Mouse (Mus musculus): Measurements from ENCODE around the gene Slc25a25.

The Slc25a25 gene

DNA sequence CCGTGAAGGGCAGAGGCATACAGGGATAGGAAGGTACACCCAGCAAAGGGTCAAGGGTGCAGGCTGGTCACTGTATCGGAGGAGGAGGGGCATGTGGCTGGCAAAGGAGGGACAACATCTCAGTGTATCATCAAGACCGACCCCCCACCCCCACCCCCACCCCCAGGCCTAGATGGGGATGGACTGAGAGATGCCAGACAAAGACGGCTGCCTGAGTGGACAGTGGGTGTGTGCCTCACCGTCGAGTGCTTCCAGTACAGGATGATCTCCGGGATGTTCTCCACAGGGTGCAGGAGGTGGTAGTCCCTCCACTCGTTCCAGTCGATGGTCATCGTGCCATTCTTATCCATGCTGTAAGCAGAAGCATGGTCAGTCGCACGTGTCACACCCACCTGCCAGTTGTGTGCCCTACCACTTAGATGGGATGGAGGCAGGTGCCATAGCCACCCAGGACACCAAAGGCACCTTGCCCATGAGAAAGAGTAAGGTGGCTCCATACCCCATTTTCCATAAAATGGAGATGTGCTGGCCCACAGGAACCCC, 31.1 kb downstream of the Slc25a25 start:
- H3K9me3 ChIP-seq (ENCODE audit: low read length): no peaks in the 10 kb centered on the region
- no peak for TF ChIP-seq POU5F1 (IDR thresholded peaks at IDR 0.05; ENCODE audit: borderline replicate concordance, low read length)
- TF ChIP-seq NANOG (IDR thresholded peaks at IDR 0.05; ENCODE audit: borderline replicate concordance, low read length): no peak
- TF ChIP-seq CTCF (conservative IDR thresholded peaks at IDR 0.05; ENCODE audit: low read length): no peak
- H3K4me3 ChIP-seq (replicated peaks; ENCODE audit: low read length): no peak overlapping the region
- peaks cover 23% of the 10 kb centered on the region for H3K4me1 ChIP-seq (replicated peaks; ENCODE audit: low read depth, low read length)
- peaks cover 68% of the 10 kb centered on the region for H3K36me3 ChIP-seq (ENCODE audit: insufficient read depth, low read length)
- no peaks in the 10 kb centered on the region for H3K27me3 ChIP-seq (ENCODE audit: insufficient read depth, low read length)

DNA sequence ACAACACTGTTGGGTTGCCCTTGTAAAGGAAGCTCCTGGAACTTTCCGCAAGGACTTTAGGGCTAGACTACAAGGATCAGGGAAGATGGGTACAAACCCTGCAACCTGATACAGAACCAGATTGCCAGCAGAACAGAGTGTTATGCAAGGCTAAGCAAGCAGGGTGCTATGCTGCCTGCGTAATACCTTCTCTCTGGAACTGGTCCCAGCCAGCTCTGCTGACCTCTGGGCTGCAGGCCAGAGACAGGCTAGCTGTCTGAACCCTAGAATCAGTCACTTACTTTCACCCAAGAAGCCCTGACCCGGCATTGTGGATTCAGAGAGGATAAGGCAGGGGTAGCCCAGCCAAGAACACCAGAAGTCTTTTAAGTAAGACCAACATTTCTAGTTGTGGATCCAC, 31.9 kb downstream of the Slc25a25 start:
- TF ChIP-seq NANOG (IDR thresholded peaks at IDR 0.05; ENCODE audit: borderline replicate concordance, low read length) (no peak), POU5F1 (IDR thresholded peaks at IDR 0.05; ENCODE audit: borderline replicate concordance, low read length) (no peak), CTCF (conservative IDR thresholded peaks at IDR 0.05; ENCODE audit: low read length) (no peak)
- no peaks in the 10 kb centered on the region for H3K9me3 ChIP-seq (ENCODE audit: low read length)
- H3K36me3 ChIP-seq (ENCODE audit: insufficient read depth, low read length): peaks cover 76% of the 10 kb centered on the region
- peaks cover 15% of the 10 kb centered on the region for H3K4me1 ChIP-seq (replicated peaks; ENCODE audit: low read depth, low read length)
- H3K4me3 ChIP-seq (replicated peaks; ENCODE audit: low read length): no peak overlapping the region
- H3K27me3 ChIP-seq (ENCODE audit: insufficient read depth, low read length): no peaks in the 10 kb centered on the region

DNA sequence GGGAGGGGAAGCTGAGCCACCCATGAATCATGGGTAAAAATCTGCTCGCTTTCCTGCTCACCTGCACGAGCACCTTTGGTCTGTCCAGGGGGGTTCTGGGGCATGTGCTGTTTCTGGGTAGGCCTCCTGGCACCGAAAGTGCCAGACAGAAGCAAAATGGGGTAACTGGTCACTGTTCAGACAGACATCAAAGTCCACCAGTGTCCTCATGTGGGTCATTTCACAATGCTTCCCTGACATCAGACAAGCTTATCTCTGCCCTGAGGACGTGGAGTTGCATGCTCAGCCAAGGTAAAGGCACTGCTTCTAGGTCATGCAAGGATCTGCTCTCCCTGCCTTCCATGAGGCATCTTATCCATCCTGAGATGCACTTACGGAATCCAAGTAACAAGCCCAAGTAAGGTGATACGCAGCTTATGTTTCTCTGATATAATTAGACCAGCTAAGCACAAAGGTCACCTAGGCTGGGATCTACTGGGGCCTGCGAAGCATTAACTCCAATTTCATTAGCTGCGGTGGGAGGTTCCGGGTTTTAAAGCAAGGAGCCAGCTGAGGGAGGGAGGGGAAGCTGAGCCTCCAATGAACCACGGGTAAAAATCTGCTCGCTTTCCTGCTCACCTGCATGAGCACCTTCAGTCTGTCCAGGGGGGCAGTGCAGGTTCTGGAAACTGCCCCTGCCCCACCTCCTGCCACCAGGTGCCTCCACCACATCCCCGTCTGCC, 32.7 kb downstream of the Slc25a25 start:
- Histone ChIP-seq H3K36me3 (ENCODE audit: insufficient read depth, low read length) (peaks cover 81% of the 10 kb centered on the region), H3K4me1 (replicated peaks; ENCODE audit: low read depth, low read length) (peaks cover 8% of the 10 kb centered on the region), H3K9me3 (ENCODE audit: low read length) (no peaks in the 10 kb centered on the region), H3K27me3 (ENCODE audit: insufficient read depth, low read length) (no peaks in the 10 kb centered on the region), H3K4me3 (replicated peaks; ENCODE audit: low read length) (no peak overlapping the region)
- TF ChIP-seq POU5F1 (IDR thresholded peaks at IDR 0.05; ENCODE audit: borderline replicate concordance, low read length): no peak
- TF ChIP-seq NANOG (IDR thresholded peaks at IDR 0.05; ENCODE audit: borderline replicate concordance, low read length): no peak

DNA sequence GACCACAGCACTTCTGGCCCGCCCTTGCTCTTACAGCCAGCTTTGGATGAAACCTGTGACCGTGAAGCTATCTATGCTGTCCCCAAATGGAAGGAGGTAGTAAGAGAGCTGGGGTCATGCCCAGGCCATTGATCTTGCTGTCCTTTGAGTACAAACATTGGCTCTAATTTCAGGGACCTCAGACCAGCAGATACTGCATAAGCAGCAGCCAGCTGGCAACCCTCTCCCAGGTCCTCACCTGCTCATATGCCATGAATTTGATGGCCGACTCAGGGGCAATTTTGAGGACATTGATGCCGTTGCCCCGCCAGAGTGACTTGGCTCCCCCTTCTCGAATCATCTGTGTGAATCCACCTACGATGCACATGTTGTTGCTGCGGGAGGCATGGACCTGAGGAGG, 33.8 kb downstream of the Slc25a25 start:
- Histone ChIP-seq H3K4me3 (replicated peaks; ENCODE audit: low read length) (no peak overlapping the region), H3K27me3 (ENCODE audit: insufficient read depth, low read length) (no peaks in the 10 kb centered on the region), H3K9me3 (ENCODE audit: low read length) (no peaks in the 10 kb centered on the region), H3K36me3 (ENCODE audit: insufficient read depth, low read length) (peaks cover 81% of the 10 kb centered on the region), H3K4me1 (replicated peaks; ENCODE audit: low read depth, low read length) (no peaks in the 10 kb centered on the region)
- TF ChIP-seq POU5F1 (IDR thresholded peaks at IDR 0.05; ENCODE audit: borderline replicate concordance, low read length) (no peak), NANOG (IDR thresholded peaks at IDR 0.05; ENCODE audit: borderline replicate concordance, low read length) (no peak), CTCF (conservative IDR thresholded peaks at IDR 0.05; ENCODE audit: low read length) (no peak)

DNA sequence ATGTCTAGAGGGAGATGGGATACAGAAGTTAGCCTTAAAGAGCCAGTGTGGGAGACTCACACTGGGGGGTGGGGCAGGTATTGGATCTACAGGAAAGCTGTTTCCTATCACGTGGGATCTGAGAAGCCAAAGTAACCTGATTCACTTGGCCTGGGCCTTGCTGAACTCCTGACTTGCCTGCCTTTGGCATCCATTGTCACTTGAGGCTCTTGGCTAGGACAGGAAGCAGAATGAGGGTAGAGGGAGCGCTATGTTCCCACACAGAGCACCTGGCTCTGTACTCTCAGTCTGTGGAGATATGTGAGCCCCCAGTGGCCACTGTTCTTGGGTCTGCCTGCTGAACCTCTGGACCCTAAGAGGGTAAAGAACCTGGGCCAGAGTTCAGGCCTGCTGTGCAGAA, 34.7 kb downstream of the Slc25a25 start:
- TF ChIP-seq NANOG (IDR thresholded peaks at IDR 0.05; ENCODE audit: borderline replicate concordance, low read length): no peak
- TF ChIP-seq CTCF (conservative IDR thresholded peaks at IDR 0.05; ENCODE audit: low read length): no peak
- no peak for TF ChIP-seq POU5F1 (IDR thresholded peaks at IDR 0.05; ENCODE audit: borderline replicate concordance, low read length)
- Histone ChIP-seq H3K27me3 (ENCODE audit: insufficient read depth, low read length) (no peaks in the 10 kb centered on the region), H3K36me3 (ENCODE audit: insufficient read depth, low read length) (peaks cover 77% of the 10 kb centered on the region), H3K4me1 (replicated peaks; ENCODE audit: low read depth, low read length) (no peaks in the 10 kb centered on the region), H3K4me3 (replicated peaks; ENCODE audit: low read length) (no peak overlapping the region), H3K9me3 (ENCODE audit: low read length) (no peaks in the 10 kb centered on the region)

DNA sequence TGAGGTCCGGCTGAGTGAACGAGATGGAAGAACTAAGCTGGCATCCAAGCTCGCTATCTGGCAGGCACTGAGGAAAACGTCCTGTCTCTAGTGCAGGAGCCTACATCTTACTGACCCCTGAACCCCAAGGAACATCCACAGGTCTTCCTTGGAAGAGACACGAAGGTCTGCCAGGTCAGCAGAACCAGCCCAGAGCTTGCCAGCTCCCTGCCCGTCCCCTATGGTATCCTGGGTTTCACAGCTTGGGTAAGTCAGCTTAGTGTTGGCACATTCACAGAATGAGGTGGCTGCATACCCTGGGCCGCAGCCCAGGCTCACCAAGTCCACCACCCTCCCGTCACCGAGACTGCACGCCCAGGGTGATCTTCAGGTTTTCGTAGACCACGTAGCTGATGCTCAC, 35.4 kb downstream of the Slc25a25 start:
- Histone ChIP-seq H3K36me3 (ENCODE audit: insufficient read depth, low read length) (peaks cover 69% of the 10 kb centered on the region), H3K9me3 (ENCODE audit: low read length) (no peaks in the 10 kb centered on the region), H3K4me3 (replicated peaks; ENCODE audit: low read length) (no peak overlapping the region), H3K4me1 (replicated peaks; ENCODE audit: low read depth, low read length) (no peaks in the 10 kb centered on the region), H3K27me3 (ENCODE audit: insufficient read depth, low read length) (no peaks in the 10 kb centered on the region)
- TF ChIP-seq NANOG (IDR thresholded peaks at IDR 0.05; ENCODE audit: borderline replicate concordance, low read length): no peak
- no peak for TF ChIP-seq POU5F1 (IDR thresholded peaks at IDR 0.05; ENCODE audit: borderline replicate concordance, low read length)
- TF ChIP-seq CTCF (conservative IDR thresholded peaks at IDR 0.05; ENCODE audit: low read length): no peak

DNA sequence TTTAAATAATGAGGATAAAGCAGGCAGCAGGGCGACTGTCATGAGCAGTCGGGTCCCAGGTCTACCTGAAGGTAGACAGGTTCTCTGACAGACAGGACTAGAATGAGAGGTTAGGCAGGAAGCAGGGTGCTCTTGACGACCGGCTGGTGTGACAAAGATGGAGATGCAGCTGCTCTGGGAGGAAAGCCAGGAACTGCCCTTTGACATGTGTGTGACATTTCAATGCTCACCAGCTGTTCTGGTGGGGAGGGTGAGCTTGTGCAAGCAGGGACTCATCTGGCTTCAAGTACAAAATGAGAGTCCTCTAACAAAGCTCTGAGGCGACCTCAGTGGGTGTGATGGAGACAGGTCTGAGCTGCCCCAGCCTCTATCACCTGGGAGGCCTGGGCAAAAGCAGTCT, 37.3 kb downstream of the Slc25a25 start:
- H3K4me3 ChIP-seq (replicated peaks; ENCODE audit: low read length): no peak overlapping the region
- no peak for TF ChIP-seq NANOG (IDR thresholded peaks at IDR 0.05; ENCODE audit: borderline replicate concordance, low read length)
- TF ChIP-seq POU5F1 (IDR thresholded peaks at IDR 0.05; ENCODE audit: borderline replicate concordance, low read length): no peak
- TF ChIP-seq CTCF (conservative IDR thresholded peaks at IDR 0.05; ENCODE audit: low read length): no peak
- no peaks in the 10 kb centered on the region for H3K9me3 ChIP-seq (ENCODE audit: low read length)
- no peaks in the 10 kb centered on the region for H3K27me3 ChIP-seq (ENCODE audit: insufficient read depth, low read length)
- H3K36me3 ChIP-seq (ENCODE audit: insufficient read depth, low read length): peaks cover 51% of the 10 kb centered on the region
- no peaks in the 10 kb centered on the region for H3K4me1 ChIP-seq (replicated peaks; ENCODE audit: low read depth, low read length)

DNA sequence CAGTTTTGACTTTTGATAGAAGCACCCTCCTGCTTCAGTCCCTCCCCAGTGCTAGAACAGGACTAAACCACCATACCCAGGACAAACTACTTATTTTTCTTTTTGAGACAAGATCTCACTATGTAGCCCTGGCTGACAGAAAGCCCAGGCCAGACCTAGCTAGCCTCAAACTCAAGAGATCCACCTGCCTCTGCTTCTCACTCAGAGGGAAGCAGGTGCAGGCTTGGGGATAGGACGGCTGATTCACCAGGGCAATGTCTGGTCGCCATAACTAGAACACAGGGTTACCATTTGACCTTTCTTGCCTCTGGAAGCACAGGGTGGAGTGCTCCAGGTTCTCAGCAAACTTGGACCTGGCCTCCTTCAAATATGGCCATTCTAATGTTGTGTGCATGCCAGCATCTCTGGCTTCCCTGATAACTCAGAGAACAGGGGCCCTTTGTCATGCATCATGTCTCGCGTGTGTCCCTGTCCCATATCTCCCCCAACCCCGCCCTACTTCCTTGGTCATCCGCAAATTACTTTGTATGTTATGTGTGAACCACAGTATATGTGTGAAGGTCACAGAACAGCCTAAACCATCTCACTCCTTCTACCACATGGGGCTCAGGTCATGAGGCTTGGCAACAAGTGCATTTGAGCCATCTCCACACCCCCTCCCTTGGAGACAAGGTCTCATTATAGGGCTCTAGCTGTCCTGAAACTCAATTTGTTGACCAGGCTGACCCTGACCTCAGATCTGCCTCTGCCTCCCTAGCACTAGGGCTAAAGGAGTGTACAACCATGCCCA, 38.3 kb downstream of the Slc25a25 start:
- H3K4me1 ChIP-seq (replicated peaks; ENCODE audit: low read depth, low read length): no peaks in the 10 kb centered on the region
- no peaks in the 10 kb centered on the region for H3K27me3 ChIP-seq (ENCODE audit: insufficient read depth, low read length)
- peaks cover 41% of the 10 kb centered on the region for H3K36me3 ChIP-seq (ENCODE audit: insufficient read depth, low read length)
- no peak for TF ChIP-seq POU5F1 (IDR thresholded peaks at IDR 0.05; ENCODE audit: borderline replicate concordance, low read length)
- TF ChIP-seq CTCF (conservative IDR thresholded peaks at IDR 0.05; ENCODE audit: low read length): no peak
- TF ChIP-seq NANOG (IDR thresholded peaks at IDR 0.05; ENCODE audit: borderline replicate concordance, low read length): no peak
- no peaks in the 10 kb centered on the region for H3K9me3 ChIP-seq (ENCODE audit: low read length)
- H3K4me3 ChIP-seq (replicated peaks; ENCODE audit: low read length): no peak overlapping the region

Data from E14TG2a.4 (cell line).